Mouse (Mus musculus) megakaryocyte, adult 5-6 weeks (primary cell): ENCODE measurements around the gene Lrig1. TPM values are rescaled to one million over a fixed set of nuclear protein-coding genes. Genes with fewer than 3 reads are reported as not detected.

Experiments used
- ATAC-seq: 2 replicates; pipeline ENCODE4 v1.8.0; 2016; ENCODE audit warnings: mild to moderate bottlenecking, inconsistent platforms; ENCODE audit not compliant: poor library complexity, severe bottlenecking
- total RNA-seq, 2 experiments: library from RNA; stranded (forward) in 1 of 2; stranded (reverse) in 1 of 2; fragments of 153-499, 151-499 nt in 1 of 2; fragments of 221-1000, 200-1000 nt in 1 of 2; gene quantifications; 2 replicates each; pipeline versions ENCODE4 v1.2.3 to v1.2.4; 2015 to 2017

The Lrig1 gene
- total RNA-seq, 2 experiments from 2014 or later = 0.04 TPM; not detected in 1

- ATAC-seq = 0 out of 2 replicates have a peak, but pooled peaks have one; percentile 1
Observed at GRCm38 (mm10) chr6:94699173-94699987, 578 bp downstream of the Lrig1 start.

GRCm38 (mm10) chr6:94698509-94699172 is 1.3 kb downstream of the Lrig1 start:
- ATAC-seq = no peak

- ATAC-seq = no peak
Observed at GRCm38 (mm10) chr6:94697423-94697822, 2.5 kb downstream of the Lrig1 start.

- ATAC-seq = no peak
Observed at GRCm38 (mm10) chr6:94696182-94697080, 3.5 kb downstream of the Lrig1 start.

- no peak for ATAC-seq
Observed at GRCm38 (mm10) chr6:94695121-94695930, 4.6 kb downstream of the Lrig1 start.

- ATAC-seq = no peak
Observed at GRCm38 (mm10) chr6:94694481-94694880, 5.5 kb downstream of the Lrig1 start.

- no peak for ATAC-seq
Observed at GRCm38 (mm10) chr6:94693091-94693490, 6.9 kb downstream of the Lrig1 start.

GRCm38 (mm10) chr6:94692003-94692402 is 8.0 kb downstream of the Lrig1 start:
- ATAC-seq = no peak

- ATAC-seq = no peak
Observed at GRCm38 (mm10) chr6:94690247-94690646, 9.7 kb downstream of the Lrig1 start.

- no peak for ATAC-seq
Observed at GRCm38 (mm10) chr6:94688722-94689121, 11.2 kb downstream of the Lrig1 start.

GRCm38 (mm10) chr6:94686048-94686447 is 13.9 kb downstream of the Lrig1 start:
- no peak for ATAC-seq

GRCm38 (mm10) chr6:94685611-94686010 is 14.3 kb downstream of the Lrig1 start:
- no peak for ATAC-seq

- ATAC-seq = no peak
Observed at GRCm38 (mm10) chr6:94684844-94685557, 15.0 kb downstream of the Lrig1 start.

GRCm38 (mm10) chr6:94683701-94684100 is 16.3 kb downstream of the Lrig1 start:
- ATAC-seq = no peak

- ATAC-seq = 0 out of 2 replicates have a peak, but pooled peaks have one; percentile 21
Observed at GRCm38 (mm10) chr6:94682270-94682618, 17.7 kb downstream of the Lrig1 start.

- peak; percentile 73 for ATAC-seq
Observed at GRCm38 (mm10) chr6:94681446-94682269, 18.3 kb downstream of the Lrig1 start.

- no peak for ATAC-seq
Observed at GRCm38 (mm10) chr6:94680760-94681445, 19.1 kb downstream of the Lrig1 start.

- ATAC-seq = no peak
Observed at GRCm38 (mm10) chr6:94679249-94679648, 20.7 kb downstream of the Lrig1 start.
